Comparison of ENCODE assay signal across 9 mouse cellular contexts in the genomic region with DNA sequence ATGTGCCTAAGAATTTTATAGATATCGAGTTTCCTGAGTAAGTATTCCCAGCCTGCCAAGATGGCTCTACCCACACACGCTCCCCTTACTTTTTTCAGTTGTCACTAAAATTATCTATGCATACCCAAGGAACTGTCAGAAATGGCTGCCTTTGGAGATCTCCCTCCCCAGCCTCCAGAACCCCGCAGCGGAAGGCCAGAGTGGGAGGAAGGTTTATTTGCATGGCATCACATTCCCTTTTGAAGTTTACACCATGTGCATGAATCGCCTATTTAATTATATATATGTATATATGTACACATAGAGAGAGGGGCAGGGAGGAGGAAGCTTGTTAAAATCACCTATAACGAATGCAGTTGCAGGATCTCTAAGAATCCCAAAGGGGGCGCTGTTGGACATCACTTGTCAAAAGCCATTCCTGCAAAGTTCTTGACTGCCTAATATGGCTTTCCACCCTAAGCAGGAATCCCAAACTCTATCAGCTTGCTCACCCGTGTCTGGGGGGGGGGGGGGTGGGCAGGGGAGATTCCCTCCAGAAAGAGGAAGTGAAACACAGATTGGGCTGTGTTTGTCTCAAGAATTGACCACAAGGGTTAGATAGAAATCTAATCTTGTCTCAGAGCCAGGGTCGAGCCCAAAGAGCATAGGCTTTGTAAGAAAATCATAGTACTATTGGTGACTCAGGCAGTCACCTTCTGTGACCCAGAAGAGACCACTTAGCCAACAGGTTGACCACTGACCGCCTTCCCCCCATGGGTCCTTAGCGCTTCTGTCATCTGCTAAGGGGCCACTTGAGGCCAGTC. TPM values are rescaled to one million over a fixed set of nuclear protein-coding genes. Genes with fewer than 3 reads are reported as not detected.
DNase-seq lines count a peak whose midpoint lies in the region; ATAC-seq and TF ChIP-seq lines count a peak whose summit lies in the region.
"Had no signal": no experiment of that assay in that cellular context is flagged by ENCODE, and none has a peak within 500 bp of the region (broad histone marks: within the 10 kb centered on the region; RNA-seq: fewer than 3 reads in every experiment).

No protein-coding gene starts in this region.

- H3K27me3 ChIP-seq in intestine, embryonic 15.5 days (replicated peaks) = no peaks in the 10 kb centered on the region
- H3K27me3 ChIP-seq in intestine, embryonic 16.5 days (replicated peaks; ENCODE audit: control insufficient read depth, insufficient read depth, low read length) = no peaks in the 10 kb centered on the region
- peaks cover 2% of the 10 kb centered on the region for H3K27me3 ChIP-seq in megakaryocyte, embryonic 14.5 days (replicated peaks)

- DNase-seq in CD4-positive, CD25-positive, alpha-beta regulatory T cell, adult 2 months (ENCODE audit: low read depth, low spot score) = peak; percentile 81
- peak; percentile 59 for DNase-seq in kidney, adult 9 months
- DNase-seq in testis, postnatal 14 days (ENCODE audit: low spot score) = peak; percentile 31
- no peak for DNase-seq in gastrocnemius, adult 8-10 months (ENCODE audit: low spot score in 2 of 2)

- TF ChIP-seq POLR2A in bone marrow, adult 2 months (IDR thresholded peaks at IDR 0.05; ENCODE audit: borderline replicate concordance, control insufficient read depth, low read depth, low read length) = no peak

- H3K4me1 ChIP-seq in intestine, embryonic 15.5 days (replicated peaks) = peaks cover 11% of the 10 kb centered on the region
- H3K4me1 ChIP-seq in intestine, embryonic 16.5 days (ENCODE audit: control insufficient read depth, insufficient read depth, low read length) = peaks cover 7% of the 10 kb centered on the region
- H3K4me1 ChIP-seq in bone marrow, adult 2 months (ENCODE audit: control insufficient read depth, insufficient read depth, low read length) = peaks cover 6% of the 10 kb centered on the region; the same call in 1 of the 2 replicates
- peaks cover 100% of the 10 kb centered on the region for H3K4me1 ChIP-seq in megakaryocyte, embryonic 14.5 days

- peak; percentile 18; the same call in 1 of the 2 replicates for ATAC-seq in intestine, embryonic 15.5 days
- no peak for ATAC-seq in intestine, embryonic 16.5 days

- H3K4me3 ChIP-seq in intestine, embryonic 15.5 days (replicated peaks) = no peak overlapping the region
- H3K4me3 ChIP-seq in intestine, embryonic 16.5 days (ENCODE audit: low read length) = no peak overlapping the region
- no peak overlapping the region for H3K4me3 ChIP-seq in bone marrow, adult 2 months (replicated peaks; ENCODE audit: control insufficient read depth, low read depth, low read length)
- peak overlapping the region; percentile 38 for H3K4me3 ChIP-seq in megakaryocyte, embryonic 14.5 days (replicated peaks)
- H3K4me3 ChIP-seq: erythroblast, embryonic 14.5 days had no signal

- H3K9ac ChIP-seq in intestine, embryonic 15.5 days = no peak overlapping the region
- H3K9ac ChIP-seq in intestine, embryonic 16.5 days (ENCODE audit: low read depth, low read length) = no peak overlapping the region

- H3K36me3 ChIP-seq in intestine, embryonic 15.5 days = no peaks in the 10 kb centered on the region
- H3K36me3 ChIP-seq in intestine, embryonic 16.5 days (ENCODE audit: control insufficient read depth, insufficient read depth, low read length) = no peaks in the 10 kb centered on the region
- H3K36me3 ChIP-seq in megakaryocyte, embryonic 14.5 days (replicated peaks; ENCODE audit: low read length) = peaks cover 95% of the 10 kb centered on the region

- H3K9me3 ChIP-seq in intestine, embryonic 15.5 days = no peaks in the 10 kb centered on the region
- H3K9me3 ChIP-seq in intestine, embryonic 16.5 days (ENCODE audit: control insufficient read depth, low read length) = no peaks in the 10 kb centered on the region
- no peaks in the 10 kb centered on the region for H3K9me3 ChIP-seq in megakaryocyte, embryonic 14.5 days

- WGBS in intestine, embryonic 15.5 days = 54% methylated on average over 11 of the region's 11 CpGs
- 56% methylated on average over 11 of the region's 11 CpGs for WGBS in intestine, embryonic 16.5 days
- WGBS in bone marrow, adult 2 months = 29% methylated on average over 11 of the region's 11 CpGs

- no peak overlapping the region for H3K4me2 ChIP-seq in intestine, embryonic 15.5 days (replicated peaks)
- no peak overlapping the region for H3K4me2 ChIP-seq in intestine, embryonic 16.5 days (ENCODE audit: low read depth, low read length)

- TF ChIP-seq CTCF in bone marrow, adult 2 months (IDR thresholded peaks at IDR 0.05; ENCODE audit: control insufficient read depth, insufficient read depth, low read length) = peak; percentile 27; the same call in 1 of the 2 replicates

- no peak overlapping the region for H3K27ac ChIP-seq in intestine, embryonic 15.5 days
- no peak overlapping the region for H3K27ac ChIP-seq in intestine, embryonic 16.5 days (ENCODE audit: low read length)
- H3K27ac ChIP-seq in bone marrow, adult 2 months (ENCODE audit: control insufficient read depth, insufficient read depth, low read depth, low read length, poor library complexity) = peak overlapping the region; percentile 82

RNA-seq across cellular contexts. Expression of gene Fam83f, which starts 37.1 kb away (rescaled TPM):
- 19.2 and 20.2 TPM in 2 replicates for polyA plus RNA-seq in intestine, embryonic 15.5 days (2015; fragmentation: Nextera tagmentation; extraction: Ambion mirVana)
- polyA plus RNA-seq in intestine, embryonic 16.5 days (2015; fragmentation: Nextera tagmentation; extraction: Ambion mirVana) = 24.9 and 29.2 TPM in 2 replicates
- polyA plus RNA-seq in bone marrow, adult 2 months (2011; ENCODE audit: insufficient read depth, insufficient read length, low replicate concordance, missing spikeins) = 0.54 TPM in 1 of 2 replicates, not detected in the other
- 0.64 and 1.1 TPM in 2 replicates for polyA plus RNA-seq in megakaryocyte, embryonic 14.5 days (2012; ENCODE audit: insufficient read depth, low replicate concordance)
- under 1 TPM in 3 of 4 experiments, not detected in 1; 0.13 to 0.18 (median 0.17) TPM for total RNA-seq in gastrocnemius, adult 8-10 months (2022)
- polyA plus RNA-seq: erythroblast, embryonic 14.5 days had no signal

Comparison
In these comparisons a context has a peak if more than half of its experiments do, and no peak if none do; other contexts are left out.
1. DNase-seq: peak in CD4-positive, CD25-positive, alpha-beta regulatory T cell, adult 2 months (single experiment), kidney, adult 9 months (single experiment) and testis, postnatal 14 days (single experiment); none in gastrocnemius, adult 8-10 months (0 of 2).